Mouse (Mus musculus) intestine, embryonic 16.5 days (tissue): Measurements from ENCODE around the gene Hsd17b2. TPM values are rescaled to one million over a fixed set of nuclear protein-coding genes. Genes with fewer than 3 reads are reported as not detected.

ENCODE experiments used
- ATAC-seq: fragments of 200-750 bp; cut with Nextera tagmentation; 2 replicates; pipeline ENCODE4 v1.8.0; 2017; ENCODE audit warnings: moderate TSS enrichment, moderate library complexity
- H3K27ac ChIP-seq: fragments of 300-500 bp; sonication (generic); 2 replicates; pipeline ENCODE4 v1.5.1; 2014; ENCODE audit warnings: mild to moderate bottlenecking, low read length
- H3K27me3 ChIP-seq: fragments of 300-500 bp; sonication (generic); replicated peaks from 2 replicates; pipeline ENCODE4 v1.6.1; 2014; ENCODE audit warnings: low read length, control low read depth, mixed read lengths; ENCODE audit not compliant: control insufficient read depth, insufficient read depth
- H3K36me3 ChIP-seq: fragments of 300-500 bp; sonication (generic); 2 replicates; pipeline ENCODE4 v1.6.1; 2014; ENCODE audit warnings: low read length, control low read depth; ENCODE audit not compliant: control insufficient read depth, insufficient read depth
- H3K4me1 ChIP-seq: fragments of 300-500 bp; sonication (generic); 2 replicates; pipeline ENCODE4 v1.6.1; 2014; ENCODE audit warnings: low read length, control low read depth, mixed read lengths; ENCODE audit not compliant: control insufficient read depth, insufficient read depth
- H3K4me2 ChIP-seq: fragments of 300-500 bp; sonication (generic); 2 replicates; pipeline ENCODE4 v1.6.1; 2014; ENCODE audit warnings: low read depth, low read length, control low read depth
- H3K4me3 ChIP-seq: fragments of 300-500 bp; sonication (generic); 2 replicates; pipeline ENCODE4 v1.5.1; 2014; ENCODE audit warnings: mild to moderate bottlenecking, low read length
- H3K9ac ChIP-seq: fragments of 300-500 bp; sonication (generic); 2 replicates; pipeline ENCODE4 v1.6.1; 2014; ENCODE audit warnings: low read depth, low read length
- H3K9me3 ChIP-seq: fragments of 300-500 bp; sonication (generic); 2 replicates; pipeline ENCODE4 v1.6.1; 2016; ENCODE audit warnings: low read length, control low read depth; ENCODE audit not compliant: control insufficient read depth
- WGBS: fragments of 180-500 bp; shearing (Covaris S2); extraction: QIAGEN DNeasy Blood & Tissue Kit; methylation state at CpG from one replicate; pipeline ENCODE4 v1.1.7; 2014; 5-methylcytosine and 5-hydroxymethylcytosine counted together
- polyA plus RNA-seq: library from polyadenylated mRNA; unstranded; fragments of >200 nt; fragmentation: Nextera tagmentation; extraction: Ambion mirVana; gene quantifications from 2 replicates; pipeline ENCODE4 v1.2.1, GENCODE M21; 2015

The Hsd17b2 gene
- polyA plus RNA-seq, 1 experiment from 2014 or later = 50.8 TPM

DNA sequence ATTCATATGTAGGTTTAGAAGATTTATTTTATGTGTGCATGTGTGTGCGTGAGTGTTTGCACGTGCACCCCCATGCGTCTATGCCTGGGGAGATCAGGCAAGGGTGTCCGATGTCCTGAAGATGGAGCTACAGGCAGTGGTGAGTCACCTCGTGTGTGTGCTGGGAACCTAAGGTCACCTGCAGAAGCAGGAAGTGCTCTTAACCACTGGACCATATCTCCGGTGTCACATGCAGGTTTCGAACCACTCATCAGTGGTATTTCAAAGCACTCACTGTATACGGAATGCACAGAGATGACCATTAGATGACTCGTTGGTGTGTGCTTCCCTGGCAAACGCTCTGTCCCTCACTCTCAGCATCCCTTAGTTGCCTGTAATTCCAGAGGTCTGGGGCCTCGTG is 56.2 kb downstream of the Hsd17b2 start:
- H3K4me3 ChIP-seq = no peak overlapping the region
- H3K36me3 ChIP-seq = no peaks in the 10 kb centered on the region
- no peak overlapping the region for H3K9ac ChIP-seq
- H3K9me3 ChIP-seq = no peaks in the 10 kb centered on the region
- 82% methylated on average over 11 of the region's 11 CpGs for WGBS
- no peaks in the 10 kb centered on the region for H3K27me3 ChIP-seq
- no peaks in the 10 kb centered on the region for H3K4me1 ChIP-seq
- no peak for ATAC-seq
- no peak overlapping the region for H3K4me2 ChIP-seq
- no peak overlapping the region for H3K27ac ChIP-seq

DNA sequence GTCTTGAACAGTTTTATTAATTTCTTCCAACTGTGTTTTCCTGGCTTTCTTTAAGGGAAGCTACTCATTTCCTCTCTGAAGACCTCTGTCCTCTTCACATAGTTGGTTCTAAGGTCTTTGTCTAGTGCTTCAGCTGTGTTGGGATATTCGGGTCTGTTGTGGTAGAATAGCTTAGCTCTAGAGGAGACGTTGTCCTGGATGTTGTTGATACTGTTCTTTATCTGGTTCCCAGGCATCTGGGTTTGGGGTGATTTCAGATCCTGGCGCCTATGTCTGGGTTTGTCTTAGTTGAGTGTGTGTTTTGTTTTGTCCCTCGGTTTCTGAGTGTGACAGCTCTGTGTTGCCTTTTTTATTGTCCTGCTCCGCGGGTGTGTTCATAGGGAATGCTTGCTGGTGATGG is 61.1 kb downstream of the Hsd17b2 start:
- Histone ChIP-seq H3K27me3 (no peaks in the 10 kb centered on the region), H3K4me3 (no peak overlapping the region), H3K27ac (no peak overlapping the region), H3K4me1 (0 out of 2 replicates have a peak, but pooled peaks cover 3% of the 10 kb centered on the region), H3K36me3 (no peaks in the 10 kb centered on the region), H3K9ac (no peak overlapping the region), H3K9me3 (no peaks in the 10 kb centered on the region), H3K4me2 (no peak overlapping the region)
- ATAC-seq = no peak
- 87% methylated on average over 6 of the region's 6 CpGs for WGBS

DNA sequence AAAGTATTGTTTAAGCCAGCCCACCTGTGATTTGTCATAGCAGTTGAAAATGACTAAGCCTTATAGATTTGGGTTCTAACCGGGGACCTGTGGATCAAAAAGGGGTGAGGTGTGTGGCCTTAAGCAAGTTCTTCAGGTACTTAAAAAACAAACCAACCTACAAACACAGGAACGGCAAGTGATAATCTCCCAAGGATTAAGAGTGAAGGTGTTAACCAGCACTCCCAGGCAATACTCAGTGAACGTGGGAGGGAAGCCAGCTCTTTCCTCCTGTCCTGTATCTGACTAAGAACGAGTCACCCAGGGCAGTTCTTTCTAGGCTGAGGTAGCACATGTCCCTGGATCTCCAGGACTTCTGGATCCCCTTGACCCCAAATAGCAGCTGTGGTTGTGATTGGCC is 62.9 kb downstream of the Hsd17b2 start:
- Histone ChIP-seq H3K27ac (no peak overlapping the region), H3K27me3 (no peaks in the 10 kb centered on the region), H3K9ac (no peak overlapping the region), H3K4me2 (no peak overlapping the region), H3K4me3 (no peak overlapping the region), H3K4me1 (0 out of 2 replicates have a peak, but pooled peaks cover 3% of the 10 kb centered on the region), H3K36me3 (no peaks in the 10 kb centered on the region), H3K9me3 (no peaks in the 10 kb centered on the region)
- ATAC-seq = no peak
- 55% methylated on average over 4 of the region's 4 CpGs for WGBS

DNA sequence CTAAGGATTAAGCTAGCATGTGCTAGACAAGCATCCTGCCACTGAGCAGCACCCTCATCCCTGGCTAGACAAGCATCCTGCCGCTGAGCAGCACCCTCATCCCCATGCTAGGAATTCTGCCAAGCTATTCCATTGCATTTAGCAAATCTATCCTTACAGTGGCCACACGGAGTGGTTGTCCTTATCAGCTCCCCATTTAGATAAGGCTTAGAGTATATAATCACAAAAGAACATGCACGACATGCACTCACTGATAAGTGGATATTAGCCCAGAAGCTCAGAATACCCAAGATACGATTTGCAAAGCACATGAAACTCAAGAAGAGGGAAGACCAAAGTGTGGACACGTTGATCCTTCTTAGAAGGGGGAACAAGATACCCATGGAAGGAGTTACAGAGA is 64.2 kb downstream of the Hsd17b2 start:
- no peak overlapping the region for H3K4me3 ChIP-seq
- H3K4me2 ChIP-seq = no peak overlapping the region
- WGBS = 41% methylated on average over 5 of the region's 5 CpGs
- H3K9me3 ChIP-seq = no peaks in the 10 kb centered on the region
- no peak overlapping the region for H3K27ac ChIP-seq
- peak; percentile 77 for ATAC-seq
- H3K9ac ChIP-seq = no peak overlapping the region
- no peaks in the 10 kb centered on the region for H3K36me3 ChIP-seq
- H3K4me1 ChIP-seq = 0 out of 2 replicates have a peak, but pooled peaks cover 3% of the 10 kb centered on the region
- H3K27me3 ChIP-seq = no peaks in the 10 kb centered on the region

DNA sequence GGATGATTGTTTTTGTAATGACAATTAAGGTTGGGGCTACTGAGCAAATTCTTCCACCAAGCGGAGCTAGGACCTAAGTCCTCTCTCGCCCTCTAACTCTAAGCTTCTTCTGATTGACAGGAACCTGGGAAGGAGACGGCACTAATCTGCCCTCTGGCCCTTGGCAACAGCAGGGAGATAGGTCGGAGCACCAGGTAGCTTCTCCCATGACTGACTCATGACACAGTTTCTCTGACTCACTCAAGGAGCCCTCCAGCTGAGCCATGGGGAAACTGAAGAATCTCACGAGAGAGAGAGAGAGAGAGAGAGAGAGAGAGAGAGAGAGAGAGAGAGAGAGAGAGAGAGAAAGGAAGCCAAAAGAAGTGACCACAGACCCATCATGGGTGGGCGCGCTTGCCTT is 67.3 kb downstream of the Hsd17b2 start:
- WGBS = 70% methylated on average over 7 of the region's 7 CpGs
- no peak overlapping the region for H3K9ac ChIP-seq
- H3K27ac ChIP-seq = no peak overlapping the region
- no peaks in the 10 kb centered on the region for H3K9me3 ChIP-seq
- no peak overlapping the region for H3K4me3 ChIP-seq
- peak; percentile 27; the same call in 1 of the 2 replicates for ATAC-seq
- H3K4me2 ChIP-seq = no peak overlapping the region
- H3K4me1 ChIP-seq = 0 out of 2 replicates have a peak, but pooled peaks cover 3% of the 10 kb centered on the region
- no peaks in the 10 kb centered on the region for H3K27me3 ChIP-seq
- no peaks in the 10 kb centered on the region for H3K36me3 ChIP-seq

DNA sequence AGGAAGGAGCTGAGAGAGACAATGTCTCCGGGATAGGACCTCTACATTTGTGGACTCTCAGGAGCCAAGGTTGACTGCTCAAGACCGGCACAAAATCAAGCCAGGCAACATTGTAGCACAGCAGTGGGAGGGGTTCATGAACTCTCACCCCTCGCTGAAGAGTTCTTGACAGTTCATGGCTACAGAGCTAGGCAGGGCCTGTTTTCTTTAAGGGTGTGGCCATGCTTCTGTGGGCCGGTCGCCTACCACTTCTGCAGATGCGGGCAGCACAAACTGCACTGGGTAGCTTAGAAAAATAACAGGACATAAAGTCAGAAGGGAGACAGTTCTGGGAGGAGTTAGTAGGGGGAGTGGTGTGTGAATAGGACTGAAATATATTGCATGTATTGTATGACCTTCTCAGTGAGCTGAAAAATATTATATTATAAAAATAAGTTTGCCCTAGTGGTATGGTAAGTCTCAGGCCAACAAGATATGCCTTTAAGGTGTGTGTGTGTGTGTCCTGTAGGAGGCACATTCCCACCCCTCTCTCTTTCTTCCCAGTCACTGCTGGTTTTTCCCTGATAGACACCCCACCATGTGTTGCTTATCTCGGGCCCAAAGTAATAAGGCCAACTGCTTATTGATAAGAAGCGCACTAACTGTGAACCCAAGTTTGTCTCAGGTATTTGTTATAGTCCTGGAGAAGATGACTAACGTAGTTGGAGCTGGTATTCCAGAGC is 69.6 kb downstream of the Hsd17b2 start:
- H3K4me1 ChIP-seq = no peaks in the 10 kb centered on the region
- H3K27me3 ChIP-seq = no peaks in the 10 kb centered on the region
- no peak overlapping the region for H3K4me3 ChIP-seq
- WGBS = 63% methylated on average over 9 of the region's 9 CpGs
- H3K4me2 ChIP-seq = no peak overlapping the region
- ATAC-seq = peak; percentile 81
- no peak overlapping the region for H3K27ac ChIP-seq
- H3K36me3 ChIP-seq = no peaks in the 10 kb centered on the region
- no peaks in the 10 kb centered on the region for H3K9me3 ChIP-seq
- H3K9ac ChIP-seq = no peak overlapping the region

DNA sequence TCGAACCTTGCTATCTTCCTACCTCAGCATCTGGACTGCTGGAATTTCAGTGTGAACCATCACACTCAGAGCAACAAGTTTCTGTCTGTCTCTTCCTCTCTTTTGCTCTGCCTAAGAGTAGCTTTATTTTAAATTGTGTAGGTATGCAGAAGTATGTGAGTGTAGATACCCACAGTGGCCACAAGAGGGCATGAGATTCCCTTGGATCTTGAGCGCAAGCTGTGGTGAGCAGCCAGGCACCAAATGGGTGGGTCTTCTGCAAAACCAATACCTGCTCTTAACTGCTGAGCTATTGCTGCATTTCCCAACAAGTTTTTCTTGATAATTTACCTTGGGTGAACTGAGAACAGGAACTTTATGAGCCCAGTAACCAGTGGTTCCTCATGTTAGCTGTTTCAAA is 70.4 kb downstream of the Hsd17b2 start:
- no peaks in the 10 kb centered on the region for H3K4me1 ChIP-seq
- WGBS = 77% methylated on average over 2 of the region's 2 CpGs
- H3K4me3 ChIP-seq = no peak overlapping the region
- no peak overlapping the region for H3K27ac ChIP-seq
- H3K27me3 ChIP-seq = no peaks in the 10 kb centered on the region
- H3K36me3 ChIP-seq = no peaks in the 10 kb centered on the region
- H3K9ac ChIP-seq = no peak overlapping the region
- H3K4me2 ChIP-seq = no peak overlapping the region
- H3K9me3 ChIP-seq = no peaks in the 10 kb centered on the region
- 0 out of 2 replicates have a peak, but pooled peaks have one; percentile 8 for ATAC-seq

DNA sequence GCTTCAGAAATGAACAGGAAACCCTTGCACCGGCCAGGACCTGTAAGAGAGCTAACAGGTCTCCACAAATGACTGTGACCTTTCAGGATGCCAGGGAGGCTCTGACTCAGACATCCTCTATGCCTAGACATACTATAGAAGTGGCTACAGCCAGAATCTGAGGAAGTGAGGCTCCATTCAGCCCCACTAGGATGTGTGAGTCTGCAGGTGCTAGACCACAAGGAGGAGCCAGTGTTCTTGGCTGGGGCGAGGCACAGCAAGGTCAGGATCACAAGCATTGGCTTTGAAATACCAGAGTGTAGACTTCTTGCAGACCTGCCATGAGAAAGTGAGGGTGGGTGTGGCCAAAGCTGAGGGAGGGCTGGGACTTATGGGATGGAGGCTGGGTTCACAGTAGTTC is 70.9 kb downstream of the Hsd17b2 start:
- Histone ChIP-seq H3K4me3 (no peak overlapping the region), H3K27ac (no peak overlapping the region), H3K27me3 (no peaks in the 10 kb centered on the region), H3K9me3 (no peaks in the 10 kb centered on the region), H3K4me1 (no peaks in the 10 kb centered on the region), H3K9ac (no peak overlapping the region), H3K4me2 (no peak overlapping the region), H3K36me3 (no peaks in the 10 kb centered on the region)
- ATAC-seq = no peak
- WGBS = 59% methylated on average over 2 of the region's 2 CpGs

DNA sequence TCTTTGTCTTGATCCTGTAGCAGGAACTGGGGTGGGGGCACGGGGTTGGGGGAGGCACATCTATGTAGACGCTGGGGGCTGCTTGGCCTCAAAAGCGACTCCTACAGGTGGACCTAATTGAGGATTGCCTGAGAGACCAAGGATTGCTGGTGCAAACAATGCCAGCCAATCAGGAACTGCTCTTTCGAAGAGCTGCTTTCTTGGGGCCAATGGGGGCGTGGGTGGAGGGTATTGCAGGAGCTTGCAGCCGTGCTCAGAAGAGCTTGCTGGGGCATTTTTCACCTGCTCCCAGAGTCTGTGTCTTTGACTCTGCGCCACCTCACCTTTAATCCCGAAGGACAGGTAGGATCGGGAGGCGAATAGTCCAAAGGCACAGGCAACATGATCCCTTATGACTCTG is 73.9 kb downstream of the Hsd17b2 start:
- no peak for ATAC-seq
- WGBS = 41% methylated on average over 10 of the region's 10 CpGs
- Histone ChIP-seq H3K9ac (no peak overlapping the region), H3K27ac (no peak overlapping the region), H3K4me2 (no peak overlapping the region), H3K4me1 (no peaks in the 10 kb centered on the region), H3K36me3 (no peaks in the 10 kb centered on the region), H3K4me3 (no peak overlapping the region), H3K27me3 (no peaks in the 10 kb centered on the region), H3K9me3 (no peaks in the 10 kb centered on the region)

DNA sequence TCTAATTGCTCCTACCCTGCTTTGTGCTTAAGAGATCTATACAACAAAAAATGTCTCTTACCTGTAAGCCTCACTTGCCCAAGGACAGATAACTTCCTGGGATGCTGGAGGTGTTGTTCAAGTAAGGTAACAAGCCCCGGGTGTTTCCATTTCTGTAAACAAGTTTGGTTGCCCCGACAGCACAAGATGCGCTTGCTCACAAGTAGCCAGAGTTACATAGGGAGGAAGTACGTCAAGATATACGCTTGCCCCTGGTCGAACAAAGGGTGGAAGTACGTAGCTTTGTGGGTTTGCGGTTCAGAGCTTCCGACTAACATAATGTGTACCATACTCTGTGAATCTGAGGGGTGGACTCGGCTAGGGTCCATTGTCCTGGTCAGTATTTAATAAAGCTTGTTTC is 74.4 kb downstream of the Hsd17b2 start:
- Histone ChIP-seq H3K9me3 (no peaks in the 10 kb centered on the region), H3K4me3 (no peak overlapping the region), H3K9ac (no peak overlapping the region), H3K4me1 (no peaks in the 10 kb centered on the region), H3K27me3 (no peaks in the 10 kb centered on the region), H3K4me2 (no peak overlapping the region), H3K27ac (no peak overlapping the region), H3K36me3 (no peaks in the 10 kb centered on the region)
- whole genome bisulfite sequencing = 82% methylated on average over 10 of the region's 10 CpGs
- no peak for ATAC-seq
